Mouse (Mus musculus) left cerebral cortex, adult 11 months (tissue): Measurements from ENCODE around the gene Svip.

Experiments
- DNase-seq: peaks from one replicate; pipeline ENCODE4 v3.0.0; 2022; ENCODE audit warnings: low spot score

Svip gene

DNA sequence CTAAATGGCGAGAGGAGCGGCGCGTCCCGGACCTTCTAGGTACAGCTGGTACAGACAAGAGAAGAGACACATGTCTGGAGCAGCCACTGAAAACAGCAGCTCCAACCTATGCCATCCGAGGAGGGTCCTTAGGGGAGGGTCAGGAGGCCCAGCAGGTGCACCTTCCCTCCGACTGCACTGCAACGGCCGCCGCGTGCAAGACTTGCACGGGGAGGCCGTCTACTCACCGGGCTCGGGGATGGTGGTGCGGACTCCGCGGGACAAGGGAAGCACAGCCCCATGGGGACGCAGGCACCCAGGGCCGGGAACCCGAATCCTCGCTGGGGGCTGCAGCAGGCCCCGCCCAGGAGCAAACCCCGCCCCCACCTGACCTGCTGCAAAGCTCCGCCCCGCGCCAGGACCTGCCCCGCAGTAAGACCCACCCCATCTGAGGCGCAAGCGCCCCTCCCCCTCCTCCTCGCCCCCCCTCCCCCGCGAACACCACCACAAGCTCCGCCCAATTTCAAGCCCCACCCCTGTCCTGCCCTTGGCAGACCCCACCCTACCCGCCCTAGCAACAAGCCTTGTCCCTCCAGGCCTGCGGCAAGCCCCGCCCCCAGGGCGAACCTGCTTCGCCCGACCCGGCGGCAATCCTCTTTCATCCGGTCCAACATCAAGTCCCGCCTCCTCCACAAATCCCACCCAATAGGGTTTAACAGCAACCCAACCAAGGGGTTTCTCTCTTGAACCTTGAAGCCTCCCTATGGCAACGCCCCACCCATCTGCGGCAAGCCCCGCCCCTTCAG, at the start of gene Svip:
TSS of gene Svip (minus strand) at position 508 of the 785 bp plus-strand sequence.
- peak; percentile 97 for DNase-seq

DNA sequence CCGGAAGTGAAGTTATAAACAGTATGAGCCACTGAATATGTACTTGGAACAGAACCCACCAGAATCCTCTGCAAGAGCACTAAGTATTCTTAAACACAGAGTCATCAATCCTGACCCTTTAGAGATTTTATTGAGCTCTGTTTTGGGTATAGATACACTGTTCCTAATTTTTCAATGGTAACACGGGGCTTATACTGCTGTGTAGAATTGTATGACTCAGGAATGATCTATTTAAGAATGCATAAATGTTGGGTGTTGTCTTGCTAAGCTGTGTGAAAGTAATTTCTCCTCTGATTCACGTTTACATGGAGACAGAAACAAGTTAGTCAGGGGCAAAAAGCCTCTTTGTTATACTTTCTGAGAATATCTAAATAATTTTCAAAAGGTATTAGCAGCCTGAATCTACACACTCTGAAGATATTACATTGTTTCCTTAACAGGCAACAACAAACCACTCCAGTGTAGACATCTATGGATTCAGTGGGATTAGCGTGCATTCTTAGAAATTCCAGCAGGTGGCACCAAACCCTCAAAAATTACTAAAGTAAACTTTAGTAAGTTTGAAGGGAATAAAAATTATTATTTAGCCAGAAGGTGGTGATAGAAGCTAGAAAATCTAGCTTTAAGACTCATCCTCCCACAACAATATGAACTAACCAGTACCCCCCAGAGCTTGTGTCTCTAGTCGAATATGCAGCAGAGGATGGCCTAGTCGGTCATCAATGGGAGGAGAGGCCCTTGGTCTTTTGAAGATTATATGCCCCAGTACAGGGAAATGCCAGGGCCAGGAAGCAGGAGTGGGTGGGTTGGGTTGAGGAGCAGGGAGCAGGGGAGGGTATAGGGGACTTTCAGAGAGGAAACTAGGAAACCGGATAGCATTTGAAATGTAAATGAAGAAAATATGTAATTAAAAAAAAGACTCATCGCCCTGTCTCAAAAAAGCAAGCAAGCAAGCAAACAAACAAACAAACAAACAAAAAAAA, 32.1 kb upstream of the Svip start:
- DNase-seq, result peak; percentile 16

DNA sequence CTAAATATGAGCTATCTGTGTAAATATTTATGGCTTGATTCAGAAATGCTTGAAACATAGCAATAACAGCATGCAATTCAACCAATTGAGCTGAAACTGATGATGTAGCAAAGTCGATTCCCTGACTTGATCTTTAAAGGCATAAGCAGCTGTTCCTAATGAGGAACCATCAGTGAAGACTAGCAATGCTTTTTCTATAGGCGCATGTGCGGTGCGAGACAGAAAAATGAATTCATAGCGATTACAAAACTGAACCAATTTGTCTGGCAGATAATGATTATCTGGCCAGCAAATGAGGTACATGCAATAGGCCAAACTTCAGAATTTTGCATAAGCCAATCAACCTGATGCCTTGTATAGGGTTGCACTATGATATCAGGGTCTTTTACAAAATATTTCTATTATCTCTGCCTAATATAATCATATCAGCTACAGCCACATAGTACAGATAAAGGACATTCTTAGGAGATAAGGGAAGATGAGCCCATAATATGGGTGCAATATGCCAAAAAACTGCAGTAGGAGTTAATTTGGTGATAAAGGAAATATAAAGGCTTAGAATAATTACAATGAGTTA, 18.3 kb upstream of the Svip start:
- DNase-seq, result no peak

DNA sequence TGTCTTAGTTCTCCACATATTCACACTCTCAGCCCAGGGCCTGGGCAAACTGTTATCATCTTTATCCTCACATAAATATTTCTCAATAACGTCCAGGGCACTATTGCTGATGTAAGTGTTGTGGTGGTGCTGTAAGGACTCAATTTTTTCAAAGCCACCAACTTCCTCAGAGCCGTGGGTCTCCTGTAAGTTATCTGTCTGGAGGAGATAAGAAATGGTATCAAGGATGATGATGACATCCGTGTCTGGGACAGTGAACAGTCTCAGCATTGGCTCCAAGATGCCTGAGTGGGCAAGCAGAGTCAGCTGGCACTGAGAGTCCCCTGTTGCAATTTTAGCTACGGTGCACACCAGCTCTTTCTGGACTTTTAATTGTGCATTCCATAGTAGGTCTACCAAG, 16.2 kb upstream of the Svip start:
- no peak for DNase-seq

DNA sequence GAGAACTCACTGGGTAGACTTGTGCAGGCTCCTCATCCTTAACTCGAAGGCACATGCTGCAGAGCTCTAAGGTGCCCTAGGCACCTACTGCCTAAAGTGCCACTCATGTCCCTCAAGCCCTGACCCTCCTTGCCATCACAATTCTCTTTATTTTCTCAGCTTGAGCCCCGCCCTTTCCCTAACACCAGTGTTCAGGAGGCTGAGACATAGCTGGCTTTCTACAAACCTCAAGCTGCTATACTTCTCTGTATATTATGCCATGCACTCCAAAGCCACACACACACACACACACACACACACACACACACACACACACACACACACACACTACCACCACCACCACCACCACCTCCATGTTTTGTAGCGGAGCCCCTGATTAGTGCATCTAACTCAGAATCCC, 9.8 kb upstream of the Svip start, which contains the start of gene 1700015G11Rik:
TSS of gene 1700015G11Rik (minus strand) at position 101 of the 400 bp plus-strand sequence.
- DNase-seq, result no peak

DNA sequence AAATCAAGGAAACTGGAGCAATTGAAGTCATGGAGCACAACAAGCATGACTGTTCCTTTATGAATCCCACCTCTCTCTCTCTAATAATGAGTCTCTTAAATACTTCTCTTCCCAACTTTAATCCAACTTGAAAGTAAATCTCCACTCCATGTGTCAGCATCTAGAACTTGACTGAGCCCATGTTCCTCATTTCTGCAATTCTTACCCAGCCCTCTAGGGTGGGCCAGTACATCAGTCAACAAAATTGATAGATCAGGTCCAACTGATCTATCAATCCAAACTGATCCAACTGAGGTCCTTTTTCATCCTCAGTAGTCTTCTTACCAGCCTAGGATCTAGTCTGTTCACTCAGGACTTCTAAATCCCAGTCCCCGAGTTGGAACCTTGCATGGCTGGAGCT, 9.4 kb upstream of the Svip start:
- no peak for DNase-seq

DNA sequence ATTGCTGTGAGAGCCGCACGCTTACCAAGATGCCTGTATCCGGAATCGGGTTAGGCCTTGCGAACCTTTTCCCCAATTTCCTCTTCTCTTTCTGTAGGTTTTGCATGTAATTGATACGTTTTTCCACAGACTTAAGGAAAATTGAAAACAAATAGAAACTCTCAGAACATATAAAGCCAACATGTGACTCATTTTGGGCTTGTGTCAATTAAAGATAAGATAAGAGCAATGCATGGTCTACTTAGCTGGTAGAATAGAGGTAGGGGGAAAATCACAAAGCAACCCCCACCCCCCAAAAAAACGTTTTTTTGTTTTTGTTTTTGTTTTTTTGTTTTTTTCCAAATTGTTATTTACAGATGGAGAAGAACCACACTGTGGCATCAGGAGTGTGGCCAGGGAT, 7.6 kb upstream of the Svip start:
- no peak for DNase-seq

DNA sequence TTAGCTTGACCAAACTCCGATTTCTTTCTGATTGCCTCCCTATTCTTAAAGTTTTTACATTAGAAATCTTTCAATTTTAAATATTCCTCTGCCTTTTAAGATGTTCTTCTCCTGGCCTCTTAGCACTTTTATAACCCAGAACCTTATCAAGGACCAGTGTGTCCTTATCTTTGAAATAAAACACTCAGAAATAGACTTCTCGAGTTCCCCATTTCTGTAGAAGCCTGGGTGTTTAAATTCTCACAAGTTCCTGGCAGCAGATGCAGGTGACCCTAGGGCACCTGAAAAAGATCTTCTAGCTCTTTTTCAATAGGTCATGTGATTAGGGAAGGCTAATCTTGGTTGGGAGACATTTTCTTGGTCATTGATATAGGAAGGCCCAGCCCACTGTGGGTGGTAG, 1.3 kb upstream of the Svip start:
- DNase-seq, result no peak

DNA sequence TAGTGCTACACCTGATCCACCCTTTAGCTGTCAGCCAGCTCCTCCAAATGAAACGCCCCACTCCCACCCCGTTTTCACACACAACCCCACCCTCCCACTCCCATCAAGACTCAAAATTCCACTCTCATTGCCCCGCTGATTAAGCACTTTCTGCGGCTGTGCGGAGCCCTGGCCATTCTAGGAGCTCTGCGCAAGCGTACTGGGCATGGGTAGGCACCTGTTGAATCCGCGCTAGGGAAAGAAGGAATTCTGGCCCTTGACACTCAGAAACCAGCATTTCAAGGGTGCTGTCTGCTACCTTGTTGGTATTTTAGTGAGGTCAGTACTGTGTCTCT, 445 bp upstream of the Svip start:
- no peak for DNase-seq

DNA sequence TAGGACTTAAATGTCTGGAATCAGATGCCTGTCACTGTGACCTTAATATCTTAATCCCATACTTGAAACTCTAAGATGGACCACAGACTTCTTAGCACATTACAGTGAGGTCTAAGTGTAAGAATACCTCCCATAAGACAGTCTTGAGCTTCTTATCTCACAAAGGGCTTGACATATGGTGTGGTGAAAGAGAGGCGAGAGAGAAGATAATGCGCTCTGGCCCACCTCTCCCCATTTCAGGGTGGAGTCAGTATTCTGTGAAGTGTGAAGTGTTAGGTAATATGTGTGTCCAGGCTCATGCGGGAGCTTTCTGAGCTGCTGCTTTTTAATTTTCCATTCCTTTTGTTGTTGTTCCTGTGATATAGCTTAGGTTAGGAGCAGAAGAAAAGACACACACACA, 14.8 kb downstream of the Svip start:
- DNase-seq, result no peak

DNA sequence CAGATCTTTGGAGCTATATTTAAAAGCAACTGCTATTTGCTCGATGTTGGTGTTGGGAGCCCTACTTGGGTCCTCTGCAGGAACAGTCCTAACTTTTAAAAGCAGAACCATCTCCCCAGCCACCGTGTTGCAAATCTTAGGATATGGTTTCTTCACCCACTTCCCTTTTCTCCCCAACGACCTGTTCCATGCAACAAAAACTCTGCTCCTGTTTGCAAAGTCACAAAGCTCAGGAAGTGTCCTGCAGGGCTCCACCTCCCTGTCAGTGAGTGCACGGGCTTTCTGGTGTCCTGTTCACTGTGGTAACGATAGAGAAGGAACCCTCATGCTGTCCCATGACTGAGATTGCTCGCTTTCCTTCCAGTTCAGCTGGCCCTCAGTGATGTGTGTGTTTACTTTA, 18.9 kb downstream of the Svip start:
- no peak for DNase-seq

DNA sequence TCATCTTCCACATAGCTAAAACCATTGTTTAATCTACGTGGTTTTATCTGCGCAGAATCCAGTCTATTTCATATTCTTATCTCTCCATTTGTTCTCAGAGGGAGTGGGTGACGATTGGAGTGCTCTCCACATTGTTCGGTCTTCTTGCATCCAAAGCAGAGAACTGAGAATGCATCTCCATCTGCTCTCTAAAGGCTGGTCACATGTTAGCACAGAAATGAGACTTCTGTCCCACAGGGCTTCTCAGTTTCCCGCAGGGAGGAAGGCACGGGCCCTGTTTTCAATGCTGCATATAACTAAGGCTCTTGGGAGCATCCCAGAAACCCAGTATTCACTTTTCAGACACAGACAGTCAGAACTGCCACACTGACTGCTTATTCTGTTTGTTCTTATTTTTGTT, 20.1 kb downstream of the Svip start:
- no peak for DNase-seq

DNA sequence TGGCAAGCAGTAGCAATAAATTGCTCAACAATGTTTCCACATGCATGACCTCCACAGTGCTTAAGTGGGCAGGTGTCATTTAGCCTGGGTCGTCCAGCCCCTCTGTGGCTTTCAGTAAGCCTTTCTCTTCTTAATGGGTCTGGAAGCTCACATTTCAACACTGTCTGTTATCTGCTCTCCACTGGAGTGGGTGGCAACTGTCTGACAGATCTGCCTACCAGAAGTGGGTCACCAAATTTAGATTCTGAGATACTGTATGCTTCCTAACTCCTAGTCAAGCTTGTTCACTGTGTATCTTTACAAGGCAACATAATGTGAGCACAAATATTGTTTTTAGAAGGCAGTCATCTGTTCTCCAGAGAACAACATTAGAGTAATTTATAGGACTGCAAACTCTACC, 23.5 kb downstream of the Svip start:
- no peak for DNase-seq

DNA sequence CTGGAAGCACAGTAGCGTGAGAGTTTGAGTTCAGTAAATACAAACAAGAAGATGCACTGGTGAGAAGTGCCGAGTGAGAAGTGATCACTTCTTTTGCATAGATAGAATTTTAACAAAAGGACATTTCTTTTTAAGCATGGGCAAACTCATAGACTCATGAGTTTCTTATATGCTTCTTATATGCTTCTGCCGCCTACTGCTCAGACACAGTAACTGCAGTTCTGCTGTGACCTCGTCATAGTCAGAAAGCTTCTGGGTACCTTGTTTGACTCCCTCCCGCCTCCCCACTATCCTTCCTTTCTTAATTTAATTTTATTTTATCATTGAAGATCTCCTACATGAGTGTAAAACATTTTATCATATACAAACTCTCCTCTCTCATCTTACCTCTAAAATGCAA, 26.5 kb downstream of the Svip start:
- DNase-seq, result no peak

DNA sequence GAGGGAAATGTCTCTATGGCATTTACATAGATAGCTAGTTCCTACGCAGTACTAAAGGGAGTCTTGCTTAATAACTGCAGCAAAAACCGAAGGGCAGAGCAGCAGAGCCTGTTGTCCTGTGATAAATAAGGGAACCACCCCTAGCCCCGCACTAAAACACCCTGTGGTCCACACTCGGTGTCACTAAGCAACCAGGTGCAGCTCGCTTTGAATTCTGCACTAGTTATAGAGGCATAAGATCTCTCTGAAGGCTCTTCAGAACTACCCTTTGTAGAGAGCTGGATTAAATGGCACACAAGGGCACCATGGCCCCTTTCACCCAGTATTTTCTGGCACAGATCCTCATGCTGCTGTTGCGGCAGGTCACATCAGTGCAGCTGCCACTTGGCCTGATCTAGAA, 30.6 kb downstream of the Svip start:
- no peak for DNase-seq

DNA sequence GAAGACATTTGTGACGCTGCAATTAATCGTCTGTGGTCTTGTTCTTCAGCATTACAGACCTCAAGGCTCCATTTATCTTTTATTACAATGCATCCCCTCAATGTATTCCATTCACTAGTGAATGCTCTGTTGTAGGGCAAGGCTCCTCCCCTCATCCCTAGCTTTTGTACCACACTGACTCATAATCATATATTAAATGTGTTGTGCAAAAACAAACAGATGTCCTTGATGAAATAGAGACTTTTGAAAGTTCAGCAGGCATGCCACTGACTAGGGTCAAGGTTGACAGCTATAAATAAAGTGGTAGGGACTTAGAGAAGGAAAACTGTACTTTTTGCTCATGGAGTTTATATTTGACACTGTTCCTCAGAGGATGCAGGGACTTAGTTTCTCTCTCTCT, 32.3 kb downstream of the Svip start:
- no peak for DNase-seq

DNA sequence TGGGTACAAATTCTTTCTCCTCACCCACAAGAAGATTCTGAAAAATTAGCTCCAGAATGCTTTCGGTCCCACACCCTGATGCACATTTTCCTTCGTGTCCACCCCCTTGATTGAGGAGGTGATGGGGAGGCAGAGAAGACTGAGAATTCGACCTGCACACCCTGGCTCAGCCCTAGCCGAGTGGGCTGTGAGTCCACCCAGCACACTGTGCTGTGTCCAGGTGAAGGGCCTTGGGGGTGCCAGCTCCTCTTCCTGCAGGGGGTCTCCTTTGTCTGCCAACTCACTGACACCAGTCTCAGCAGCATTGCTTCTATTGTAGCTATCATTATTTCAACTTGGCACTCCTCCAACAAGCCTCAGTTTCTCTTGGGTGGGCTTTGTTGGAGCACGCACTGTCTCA, 32.7 kb downstream of the Svip start:
- no peak for DNase-seq

DNA sequence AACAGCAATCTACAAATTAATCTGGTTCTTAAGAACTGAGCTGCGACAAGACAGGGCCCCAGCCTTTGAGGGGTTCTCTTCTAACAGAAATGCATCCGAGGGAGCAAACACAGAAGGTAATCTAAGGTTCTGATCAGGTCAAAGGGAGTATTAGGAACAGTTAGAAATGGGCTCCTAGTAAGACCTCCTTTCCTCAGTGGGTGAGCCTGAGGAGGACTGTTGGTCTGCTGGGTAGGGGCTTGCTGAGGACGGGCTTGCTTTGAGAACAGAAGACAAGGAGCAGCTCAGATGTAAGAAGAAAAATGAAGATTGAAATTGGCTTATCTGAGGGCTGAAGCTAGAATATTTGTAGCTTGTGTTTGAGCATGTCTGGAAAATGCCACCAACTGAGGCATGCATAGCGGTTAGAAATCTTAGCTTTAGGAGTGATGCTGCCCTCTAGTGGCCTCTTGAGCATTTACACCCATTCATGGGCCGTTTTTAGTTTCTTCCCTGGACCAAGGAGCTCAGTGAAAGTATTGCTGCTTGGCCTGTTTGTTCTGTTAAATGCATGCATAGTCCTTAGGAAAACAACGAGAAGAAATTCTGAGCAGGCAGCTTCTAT, 33.5 kb downstream of the Svip start:
- no peak for DNase-seq

DNA sequence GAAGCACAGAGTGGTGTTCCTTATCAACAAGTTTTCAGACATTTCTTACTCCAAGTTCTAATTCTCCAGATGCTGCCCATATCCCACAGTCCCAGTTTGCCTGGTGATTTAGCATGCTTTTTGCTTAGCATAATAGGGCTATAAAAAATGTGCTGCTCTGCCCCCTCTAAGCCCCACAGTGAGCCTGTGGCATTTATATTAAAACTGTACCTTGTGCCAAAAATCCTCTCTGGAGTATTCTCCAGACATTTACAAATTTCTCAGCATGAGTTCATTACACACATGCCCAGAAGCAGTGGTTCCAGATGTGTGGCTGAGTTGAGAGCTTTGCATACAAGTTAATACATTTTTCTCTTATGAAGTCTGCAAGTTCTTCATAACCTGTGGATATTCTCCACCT, 36.4 kb downstream of the Svip start:
- DNase-seq, result no peak

DNA sequence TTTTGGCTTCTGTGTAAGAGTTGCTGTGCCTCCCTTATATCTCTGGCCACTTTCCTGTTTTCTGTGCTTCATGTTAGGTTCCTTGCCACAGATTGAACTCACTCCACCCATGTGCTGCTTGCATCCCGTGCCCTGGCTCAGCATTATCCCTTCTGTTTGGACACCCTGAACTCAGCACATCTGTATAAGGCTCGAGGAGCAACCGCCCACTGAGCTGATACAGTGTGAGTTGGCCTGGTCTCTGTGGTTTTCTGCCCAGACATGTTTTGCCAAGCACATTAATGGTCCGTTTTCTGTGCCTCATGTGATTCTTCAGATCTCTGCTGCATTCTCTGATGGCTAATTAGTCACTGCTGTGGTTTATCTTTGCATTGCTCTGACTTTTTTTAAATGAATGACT, 38.2 kb downstream of the Svip start:
- DNase-seq, result no peak

DNA sequence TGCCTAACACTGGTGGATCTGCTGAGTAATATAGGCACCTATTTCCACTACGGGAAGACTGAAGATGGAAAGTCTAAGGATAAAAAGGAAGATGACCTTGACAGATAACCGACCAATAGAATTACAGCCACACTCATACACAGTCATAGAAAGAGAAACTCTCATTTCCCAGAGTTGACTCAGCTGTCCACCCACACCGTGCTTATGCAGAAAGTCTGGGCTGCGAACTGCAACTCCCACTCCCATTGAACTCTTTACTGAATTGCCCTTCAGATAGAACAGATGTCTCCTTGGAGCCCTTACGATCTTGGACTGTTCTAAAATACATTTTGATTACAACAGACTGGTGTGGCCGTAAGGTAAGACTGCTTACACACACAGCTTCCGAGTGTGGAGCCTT, 41.1 kb downstream of the Svip start:
- peak; percentile 24 for DNase-seq

DNA sequence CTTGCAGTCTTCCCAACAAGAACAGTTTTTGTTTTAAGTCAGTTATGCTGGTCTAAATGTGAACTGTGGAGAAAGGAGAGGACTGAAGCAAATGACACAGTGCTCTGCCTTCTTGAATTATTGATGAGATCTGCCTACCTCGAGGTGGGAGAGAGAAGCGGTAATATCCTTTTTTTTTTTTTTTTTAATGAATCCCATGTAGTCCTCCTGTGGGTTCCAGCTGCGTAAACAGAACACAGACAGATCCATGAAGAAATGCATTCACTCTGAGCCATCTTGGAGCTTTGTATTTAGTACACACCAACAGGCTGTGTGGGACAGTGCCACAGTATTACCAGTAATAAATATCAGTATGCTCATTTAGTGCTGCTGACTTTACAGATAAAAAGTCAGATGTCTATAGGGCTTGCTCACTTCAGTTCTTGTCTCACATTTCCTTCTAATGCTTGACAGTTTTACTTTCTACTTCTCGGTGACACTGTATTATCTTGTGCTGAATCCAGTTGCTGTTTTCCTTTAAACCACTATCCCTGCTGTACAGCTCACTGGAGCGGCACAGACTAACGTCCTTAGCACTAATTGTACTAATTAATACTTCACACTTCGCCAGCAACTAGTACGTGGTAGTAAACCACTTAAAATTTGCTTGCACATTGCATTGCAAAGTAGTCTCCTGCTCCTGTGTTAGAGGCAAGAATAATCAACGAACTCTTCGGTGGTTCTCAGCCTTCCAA, 43.4 kb downstream of the Svip start:
- DNase-seq, result no peak
